Mouse (Mus musculus) bone marrow, adult 2 months (tissue): ENCODE results near the gene Pappa2.

Source experiments
- CTCF ChIP-seq: fragments of 200-500 bp; IDR thresholded peaks from 2 replicates; pipeline ENCODE4 v1.5.1; 2011; ENCODE audit warnings: low read length, control low read depth; ENCODE audit not compliant: control insufficient read depth, insufficient read depth
- POLR2A ChIP-seq: fragments of 200-500 bp; IDR thresholded peaks from 2 replicates; pipeline ENCODE4 v1.6.1; 2011; ENCODE audit warnings: low read depth, mild to moderate bottlenecking, control low read depth, low read length, borderline replicate concordance; ENCODE audit not compliant: control insufficient read depth

DNA sequence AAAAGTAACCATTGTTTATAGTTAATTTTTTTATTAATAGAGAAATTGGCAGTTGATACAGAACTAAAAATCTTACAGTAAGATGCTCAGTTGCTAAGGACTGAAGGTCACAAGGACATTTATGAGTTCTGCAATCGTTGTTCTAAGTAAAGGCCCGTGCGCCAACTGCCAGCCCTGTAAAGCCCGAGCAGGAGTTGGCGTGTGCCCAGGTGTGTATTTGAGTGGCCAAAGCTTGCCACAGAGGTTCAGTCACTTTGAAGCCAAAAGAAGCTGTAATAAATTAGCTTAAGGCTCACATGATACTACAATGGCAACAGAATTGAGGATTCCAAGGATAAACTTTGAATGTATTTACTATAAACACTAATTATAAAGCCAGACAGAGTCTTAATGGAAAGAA lies 204.8 kb downstream of the Pappa2 start:
- no peak for TF ChIP-seq CTCF
- TF ChIP-seq POLR2A = no peak
